Mouse (Mus musculus): Measurements from ENCODE around the gene Hmcn2.

The Hmcn2 gene

DNA sequence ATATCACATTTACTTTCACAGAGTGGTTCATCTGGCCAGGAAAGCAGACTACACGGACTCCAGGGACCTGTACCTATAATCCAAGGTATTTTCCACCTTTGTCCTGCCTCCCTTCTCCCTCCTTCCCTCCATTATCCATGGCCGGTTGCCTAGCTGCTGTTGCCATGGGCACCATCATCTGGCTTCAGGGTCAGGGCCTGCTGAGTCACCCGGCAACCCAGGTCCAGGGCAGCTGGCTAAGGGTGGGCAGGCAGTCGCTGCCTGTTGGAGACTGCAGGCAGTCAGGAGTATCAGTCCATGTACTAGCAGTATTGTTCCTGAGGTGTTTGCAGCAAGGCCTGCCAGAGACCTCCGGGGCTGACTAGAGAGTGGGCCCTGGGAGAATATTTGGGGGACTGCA lies 160.5 kb downstream of the Hmcn2 start:
- DNase-seq (ENCODE audit: extremely low read depth, insufficient read length, low spot score): no peak

- DNase-seq (ENCODE audit: extremely low read depth, insufficient read length, low spot score): no peak
Measured at GRCm38 (mm10) chr2:31476107-31476820, 162.0 kb downstream of the Hmcn2 start.

DNA sequence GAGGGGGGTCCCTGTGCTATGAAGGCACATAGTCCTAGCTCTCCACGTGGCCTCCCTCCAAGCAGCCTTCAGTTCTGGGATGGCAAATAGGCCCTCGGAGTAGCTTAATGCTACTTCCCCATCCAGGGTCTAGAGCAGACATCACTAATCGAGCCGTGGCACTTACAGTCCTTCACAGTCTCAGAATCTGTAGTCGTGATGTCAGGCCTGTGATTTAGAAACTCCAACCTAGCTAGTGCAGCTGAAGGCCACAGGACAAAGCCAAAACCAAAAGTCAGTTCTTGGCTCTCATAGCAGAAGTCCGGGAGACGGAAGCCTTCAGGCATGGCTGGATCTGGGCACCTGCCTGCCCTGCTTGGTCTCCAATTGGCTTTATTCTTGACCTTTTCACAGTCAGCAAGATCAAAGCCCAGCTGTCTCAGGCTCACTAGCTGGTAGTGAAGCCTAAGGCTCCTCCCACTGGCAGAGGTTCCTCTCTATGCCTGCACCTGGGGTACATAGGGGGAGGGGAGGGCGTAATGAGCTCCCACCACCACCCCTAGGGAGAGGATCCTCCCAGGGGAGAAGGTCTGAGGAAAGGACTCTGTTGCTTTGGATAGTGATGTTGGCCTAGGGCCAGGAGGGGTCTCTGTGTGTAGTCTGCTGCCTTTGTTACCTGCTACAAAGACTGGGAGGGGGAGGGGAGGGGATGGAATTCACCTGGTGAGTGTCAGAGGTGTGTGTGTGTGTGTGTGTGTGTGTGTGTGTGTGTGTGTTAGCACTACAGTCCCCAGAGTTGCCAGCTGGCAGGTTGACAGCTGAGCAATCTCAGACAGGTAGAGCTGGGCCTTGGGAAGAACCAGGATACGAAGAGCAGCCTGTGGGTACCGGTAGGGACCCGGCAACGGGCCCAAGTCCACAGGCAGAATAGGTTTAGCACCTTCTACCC lies 163.3 kb downstream of the Hmcn2 start:
- no peak for DNase-seq (ENCODE audit: extremely low read depth, insufficient read length, low spot score)

DNA sequence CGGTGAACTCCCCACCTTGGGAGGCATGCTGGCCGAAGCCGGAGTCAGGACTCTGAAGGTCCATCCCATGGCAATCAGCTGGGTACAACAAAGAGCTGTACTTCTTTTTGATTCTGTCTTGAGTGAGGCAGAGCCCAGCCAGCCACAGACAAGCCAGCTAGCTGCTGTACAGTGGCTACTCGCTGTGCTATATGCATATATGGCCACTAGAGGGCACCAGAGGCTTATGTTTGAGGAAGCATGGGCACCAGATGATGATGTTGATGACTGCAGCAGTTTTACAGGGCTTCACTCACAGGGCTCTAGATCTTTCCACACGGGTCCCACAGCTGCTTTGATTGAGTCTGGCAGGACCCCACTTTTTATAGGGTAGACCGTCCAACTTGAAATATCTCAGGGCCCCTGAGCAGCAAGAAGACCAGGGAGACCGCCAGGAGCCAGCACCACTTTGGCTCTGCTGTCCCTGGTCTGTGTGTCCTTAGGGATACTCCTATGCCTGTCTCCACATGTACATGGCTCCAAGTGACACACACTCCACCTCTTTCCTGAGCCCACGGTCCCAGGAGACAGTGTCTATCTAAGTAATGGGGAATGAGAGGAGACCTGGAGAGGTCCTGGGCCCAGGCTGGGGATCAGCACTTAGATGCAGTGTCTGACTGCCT lies 168.8 kb downstream of the Hmcn2 start:
- peak; percentile 36 for DNase-seq (ENCODE audit: extremely low read depth, insufficient read length, low spot score)

DNA sequence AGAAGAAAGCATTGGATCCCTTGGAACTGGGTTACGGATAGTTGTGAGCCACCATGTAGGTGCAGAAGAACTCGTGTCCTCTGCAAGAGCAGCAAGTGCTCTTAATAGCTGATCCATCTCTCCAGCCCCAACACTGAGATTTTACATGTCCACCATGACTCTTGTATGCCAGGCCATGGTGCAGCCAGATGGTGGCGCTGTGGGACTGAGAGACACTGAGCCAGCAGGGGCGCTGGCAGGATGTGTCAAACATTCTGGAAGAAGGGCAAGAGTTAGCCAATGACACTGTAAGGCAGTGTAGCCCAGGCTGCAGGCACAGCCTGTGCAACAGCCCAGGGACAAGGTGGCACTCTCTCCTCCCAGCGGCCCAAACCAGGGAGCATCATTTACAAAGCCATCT lies 170.0 kb downstream of the Hmcn2 start:
- no peak for DNase-seq (ENCODE audit: extremely low read depth, insufficient read length, low spot score)

DNA sequence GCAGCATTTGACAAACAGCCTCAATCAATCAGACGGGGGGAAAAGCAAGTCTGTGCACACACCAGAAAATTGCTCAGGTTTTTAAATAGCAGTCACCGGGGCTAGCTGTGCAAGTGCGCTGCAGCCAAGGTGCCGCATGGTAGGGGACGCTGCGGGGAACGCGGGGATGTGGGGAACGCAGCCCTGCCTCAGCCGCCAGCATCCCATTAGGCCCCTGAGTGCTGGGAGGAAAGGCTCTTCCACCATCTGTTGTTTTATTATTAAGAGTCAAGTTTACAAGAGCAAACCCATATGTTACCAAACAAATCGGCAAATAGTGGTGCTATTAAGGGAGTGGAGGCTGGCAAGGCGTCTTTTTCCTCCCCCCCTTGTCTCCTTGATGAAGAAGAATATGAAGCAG lies 175.0 kb downstream of the Hmcn2 start:
- DNase-seq (ENCODE audit: extremely low read depth, insufficient read length, low spot score): no peak

DNA sequence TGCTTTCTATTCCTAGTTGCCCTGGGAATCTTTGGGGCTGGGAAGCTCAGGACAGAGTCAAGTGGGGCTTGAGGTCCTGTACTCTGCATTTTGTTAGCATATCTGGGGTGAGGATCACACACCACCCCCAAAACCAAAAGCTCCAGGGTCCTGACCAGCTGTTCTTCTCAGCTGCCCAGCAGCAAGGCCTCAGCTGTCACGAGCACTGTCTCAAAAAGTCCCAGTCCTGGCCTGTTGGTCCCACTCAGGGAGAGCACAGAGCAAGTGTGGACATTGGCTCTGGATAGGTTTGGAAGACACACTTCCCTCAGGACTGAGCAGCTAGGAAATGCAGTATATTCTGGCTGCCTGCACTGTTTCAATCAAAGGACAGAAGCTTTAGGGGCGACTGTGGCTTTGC lies 176.3 kb downstream of the Hmcn2 start:
- DNase-seq (ENCODE audit: extremely low read depth, insufficient read length, low spot score): no peak

GRCm38 (mm10) chr2:31492308-31492707 lies 178.1 kb downstream of the Hmcn2 start:
- no peak for DNase-seq (ENCODE audit: extremely low read depth, insufficient read length, low spot score)

GRCm38 (mm10) chr2:31493243-31493642 lies 179.0 kb downstream of the Hmcn2 start:
- DNase-seq (ENCODE audit: extremely low read depth, insufficient read length, low spot score): no peak

- no peak for DNase-seq (ENCODE audit: extremely low read depth, insufficient read length, low spot score)
Measured at GRCm38 (mm10) chr2:31494315-31494714, 180.1 kb downstream of the Hmcn2 start.

DNA sequence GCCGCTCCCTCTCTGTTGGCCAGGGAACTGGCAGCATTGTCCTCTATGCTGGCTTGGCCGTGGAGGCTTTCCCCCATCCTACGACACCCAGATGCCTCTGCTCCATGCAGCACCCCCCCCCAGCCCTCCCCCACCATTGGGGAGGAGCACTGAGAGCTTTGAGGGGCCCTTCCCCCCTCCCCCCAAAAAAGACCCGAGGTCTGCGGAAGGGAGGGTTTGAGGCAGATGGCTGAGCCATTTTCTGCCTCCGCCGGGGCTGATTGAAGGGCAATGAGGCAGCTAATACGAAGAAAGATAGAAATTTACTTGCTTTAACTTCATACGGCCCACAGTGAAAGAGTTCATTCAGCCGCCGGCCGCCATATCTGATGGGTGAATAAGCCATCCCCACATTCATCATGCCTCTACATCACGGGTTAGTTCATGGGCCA lies 180.8 kb downstream of the Hmcn2 start:
- no peak for DNase-seq (ENCODE audit: extremely low read depth, insufficient read length, low spot score)

DNA sequence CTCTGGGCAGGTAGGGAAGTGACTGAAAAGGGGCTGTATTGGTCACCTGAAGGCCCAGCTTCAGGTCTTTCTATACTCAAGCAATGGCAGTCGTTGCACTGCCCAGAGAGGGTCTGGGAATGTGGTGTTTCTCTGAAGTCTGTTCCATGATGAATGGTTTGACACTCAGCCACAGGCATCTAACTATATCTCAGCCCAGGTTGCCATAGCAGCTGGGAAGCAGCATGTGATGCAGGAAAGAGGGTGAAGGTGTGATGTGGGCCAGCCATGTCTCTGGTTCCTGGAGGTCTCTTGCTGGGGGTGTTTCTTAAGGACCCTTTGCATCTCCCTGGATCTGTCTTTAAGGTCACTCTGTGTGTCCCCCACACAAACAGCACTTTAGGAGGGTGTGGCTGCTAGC lies 181.9 kb downstream of the Hmcn2 start:
- no peak for DNase-seq (ENCODE audit: extremely low read depth, insufficient read length, low spot score)

DNA sequence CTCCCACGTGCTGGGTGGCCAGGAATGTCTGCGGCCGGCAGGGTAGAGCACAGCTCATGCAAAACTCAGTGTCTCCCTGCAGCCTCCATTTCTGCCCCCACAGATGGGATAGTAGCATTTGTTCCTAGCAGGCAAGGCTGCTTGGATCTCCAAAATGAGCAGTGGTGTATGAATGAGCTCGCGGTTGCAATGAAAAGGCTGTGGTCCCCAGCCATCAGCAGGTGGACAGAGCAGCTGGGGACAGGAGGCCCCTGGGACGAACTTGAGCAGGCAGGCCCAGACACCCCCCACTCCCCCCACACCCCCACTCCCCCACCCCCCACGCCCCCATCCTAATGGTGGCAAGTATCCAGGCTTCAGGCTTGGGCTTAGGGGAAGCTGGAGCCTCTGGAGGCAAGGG lies 182.9 kb downstream of the Hmcn2 start:
- no peak for DNase-seq (ENCODE audit: extremely low read depth, insufficient read length, low spot score)

DNA sequence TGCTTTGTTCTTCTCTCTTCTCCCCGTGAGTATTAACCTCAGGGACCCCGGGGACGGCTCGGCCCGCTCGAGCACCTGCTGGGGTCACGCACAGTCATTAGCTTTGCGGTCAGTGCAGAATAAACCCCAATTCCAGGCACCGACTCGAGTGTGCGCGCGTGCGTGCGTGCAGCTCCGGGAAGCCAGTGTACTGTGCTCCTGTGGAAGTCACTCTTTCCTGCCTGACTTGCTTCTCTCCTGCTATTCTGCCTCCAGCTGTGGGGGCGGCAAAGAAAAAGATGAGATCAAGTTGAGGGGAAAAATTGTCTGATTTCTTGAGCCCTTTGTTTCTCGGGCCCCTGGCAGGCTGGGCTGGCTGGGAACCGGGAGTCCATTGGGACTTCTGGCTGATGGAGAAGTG lies 183.4 kb downstream of the Hmcn2 start:
- no peak for DNase-seq (ENCODE audit: extremely low read depth, insufficient read length, low spot score)

GRCm38 (mm10) chr2:31499327-31500291 lies 185.4 kb downstream of the Hmcn2 start:
- no peak for DNase-seq (ENCODE audit: extremely low read depth, insufficient read length, low spot score)

DNA sequence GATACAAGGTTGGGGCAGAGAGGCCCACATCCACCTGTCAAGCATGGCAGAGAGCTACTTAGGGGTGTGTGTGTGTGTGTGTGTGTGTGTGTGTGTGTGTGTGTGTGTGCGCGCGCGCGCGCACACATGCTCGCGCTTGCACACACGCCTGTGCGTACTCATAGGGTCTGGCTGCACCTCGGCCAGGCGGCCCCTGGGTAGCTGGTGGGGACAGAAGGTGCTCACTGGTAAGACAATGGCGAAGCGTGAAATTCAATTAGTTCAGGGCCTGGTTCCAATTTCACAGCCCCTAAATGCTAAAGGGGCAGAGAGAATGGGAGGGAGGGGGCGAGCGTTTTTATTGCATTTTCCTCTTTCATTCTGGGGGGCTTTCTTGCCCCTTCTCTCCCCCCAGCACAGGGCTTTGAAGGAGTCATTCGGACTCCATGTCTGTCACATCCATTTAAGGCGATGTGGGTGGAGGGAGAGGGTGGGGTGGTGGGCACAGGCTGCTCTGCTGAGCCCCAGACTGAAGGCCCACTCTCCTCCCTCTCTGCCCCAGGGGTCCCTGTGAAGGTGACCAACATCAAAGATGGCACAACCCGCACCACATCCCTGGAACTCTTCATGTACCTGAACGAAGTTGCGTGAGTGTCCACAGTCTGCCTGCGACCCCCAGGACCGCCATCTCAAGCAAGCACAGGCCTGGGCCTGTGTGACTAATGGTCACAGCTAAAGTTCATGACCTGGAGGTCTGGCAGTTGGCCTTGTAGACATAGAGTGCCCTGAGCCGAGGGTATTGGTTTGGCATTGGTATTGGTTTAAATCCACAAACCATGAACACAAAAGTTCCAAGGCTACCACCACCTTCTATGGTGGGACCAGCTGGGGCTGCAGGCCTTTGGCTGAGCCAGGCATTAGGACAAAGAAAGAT lies 186.3 kb downstream of the Hmcn2 start:
- no peak for DNase-seq (ENCODE audit: extremely low read depth, insufficient read length, low spot score)

DNA sequence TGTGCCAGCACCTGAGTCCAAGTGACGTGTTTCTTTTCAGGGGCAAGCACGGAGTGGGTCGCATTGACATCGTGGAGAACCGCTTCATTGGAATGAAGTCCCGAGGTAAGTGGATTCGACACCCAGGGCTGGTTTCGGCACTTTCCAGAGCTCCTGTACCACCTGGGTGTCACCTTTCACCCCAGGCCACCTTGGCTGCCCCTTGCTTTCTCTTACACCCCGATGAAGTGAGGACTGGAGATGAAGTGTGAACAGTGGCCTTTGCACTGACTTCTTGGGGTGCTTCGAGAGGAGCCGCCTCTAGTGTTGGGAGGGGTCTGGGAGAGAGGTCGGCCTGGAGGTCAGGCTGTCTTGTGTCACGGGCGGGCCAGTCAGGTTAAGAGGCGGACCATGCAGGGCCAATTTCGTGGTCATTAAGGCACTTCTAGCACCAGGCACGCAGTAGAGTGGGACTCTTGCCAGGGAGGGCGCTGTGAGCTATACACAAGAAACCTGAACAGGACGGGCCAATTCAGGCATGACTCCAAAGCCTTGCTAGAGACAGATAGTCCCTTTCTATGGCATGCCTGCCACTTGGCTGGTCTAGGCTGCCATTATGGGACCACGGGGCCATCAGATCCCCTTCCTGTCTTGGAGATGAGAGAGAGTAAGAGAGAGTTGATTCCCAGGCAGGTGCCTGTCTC lies 187.4 kb downstream of the Hmcn2 start:
- DNase-seq (ENCODE audit: extremely low read depth, insufficient read length, low spot score): no peak

DNA sequence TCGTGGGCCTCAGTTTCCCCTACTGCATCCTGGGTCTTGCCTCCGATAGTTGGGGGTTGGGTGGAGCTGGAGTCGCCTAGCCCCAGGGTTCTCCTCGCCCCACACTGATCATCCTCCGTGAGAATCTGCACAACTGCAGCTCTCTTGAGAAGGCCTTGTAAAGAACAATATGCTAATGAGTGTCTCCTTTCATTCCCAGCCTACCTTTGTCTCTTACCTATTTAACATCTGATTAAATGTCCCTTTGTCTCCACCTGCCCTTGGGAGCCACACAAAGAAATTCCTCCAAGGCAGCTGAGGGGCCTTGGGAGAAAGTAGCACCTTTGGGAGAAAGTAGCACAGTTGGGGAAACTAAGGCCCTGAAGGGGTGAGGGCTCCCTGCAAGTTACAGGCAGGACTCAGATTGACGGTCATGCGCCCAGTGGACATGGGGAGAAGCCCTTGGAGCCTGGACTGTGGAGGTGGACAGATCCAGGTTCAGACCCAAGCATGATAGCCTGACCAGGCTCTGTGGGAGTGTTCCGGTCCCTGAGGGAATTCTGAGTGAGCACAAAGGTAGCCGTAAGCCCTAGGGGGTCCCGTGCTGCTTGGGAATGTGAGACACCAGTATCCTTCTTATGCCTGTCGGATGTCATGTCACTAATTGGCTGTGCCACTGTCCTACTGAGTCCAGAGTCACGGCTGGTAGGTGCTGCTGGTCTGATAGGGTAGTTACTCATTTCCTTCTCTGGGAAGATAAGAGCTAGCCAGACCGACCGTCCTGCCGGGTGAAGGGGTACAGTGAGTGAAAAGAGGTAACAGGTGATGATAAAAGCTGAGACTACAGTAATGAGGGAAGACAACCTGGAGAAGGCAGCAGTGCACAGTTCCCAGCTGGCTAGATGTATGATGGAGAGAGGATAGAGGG lies 188.7 kb downstream of the Hmcn2 start:
- no peak for DNase-seq (ENCODE audit: extremely low read depth, insufficient read length, low spot score)
